Mouse (Mus musculus) adrenal gland, postnatal 4 days (tissue): ENCODE measurements around the gene Mplkip. TPM values are rescaled to one million over a fixed set of nuclear protein-coding genes. Genes with fewer than 3 reads are reported as not detected.

Source experiments
- microRNA-seq: library from miRNA; unstranded; fragments of <30 nt; microRNA quantifications from one replicate; pipeline ENCODE4 v1.2.0, GENCODE M21; 2021
- total RNA-seq, 2 experiments: library from RNA; stranded (reverse); gene quantifications; 2 replicates each; pipeline ENCODE4 v1.2.3; 2021

Mplkip gene
- total RNA-seq, 2 experiments from 2014 or later = 24.3 to 27.5 TPM

Small RNA genes within 50 kb of the gene (microRNA-seq; reads per million reads assigned to microRNA genes)
- gene Mir466i = not detected

Other genes with a start within 250 kb of the Mplkip start
- gene Sugct, start 361 bp downstream of the Mplkip start, total RNA-seq = 10 to 100 TPM in 1 of 2 experiments, 1 to 10 TPM in 1; 9.5 to 11.7 TPM
- gene Cdk13, start 109.9 kb downstream of the Mplkip start, total RNA-seq = 10 to 100 TPM; 62.6 to 68.6 TPM
- gene Rala, start 249.0 kb downstream of the Mplkip start, total RNA-seq = 10 to 100 TPM; 54.2 to 55.2 TPM